Mouse (Mus musculus): Measurements from ENCODE around the gene Brd4.
A peak's percentile ranks its signal among the peaks of the same experiment; 100 is the strongest.

Brd4 gene

DNA sequence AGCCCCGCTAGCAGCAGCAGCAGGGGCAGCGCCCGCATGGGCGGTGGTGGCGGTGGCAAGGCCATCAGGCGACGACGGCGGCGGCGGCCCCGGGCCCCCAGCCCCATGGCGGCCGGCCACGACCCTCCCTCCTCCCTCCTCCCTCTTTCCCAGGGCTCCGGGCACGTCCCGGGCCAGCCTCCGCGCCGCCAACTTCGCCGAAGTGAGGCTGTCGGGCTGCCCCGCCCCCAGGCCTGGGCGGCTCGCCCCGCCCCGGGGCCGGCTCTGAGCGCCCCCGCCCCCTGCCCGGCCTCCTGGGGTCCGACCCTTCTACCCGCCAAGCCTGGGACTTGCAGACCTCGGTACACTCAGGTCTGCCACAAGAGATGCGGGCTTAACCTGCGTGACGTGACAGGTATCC lies 117.8 kb downstream of the Brd4 start, which contains the start of gene Notch3:
Notch3 (minus strand) TSS at position 166 of the 400 bp plus-strand sequence.
- DNase-seq (ENCODE audit: low spot score): peak; percentile 72

- DNase-seq (ENCODE audit: low spot score): peak; percentile 56
Observed at GRCm38 (mm10) chr17:32165803-32166595, 118.5 kb downstream of the Brd4 start.

DNA sequence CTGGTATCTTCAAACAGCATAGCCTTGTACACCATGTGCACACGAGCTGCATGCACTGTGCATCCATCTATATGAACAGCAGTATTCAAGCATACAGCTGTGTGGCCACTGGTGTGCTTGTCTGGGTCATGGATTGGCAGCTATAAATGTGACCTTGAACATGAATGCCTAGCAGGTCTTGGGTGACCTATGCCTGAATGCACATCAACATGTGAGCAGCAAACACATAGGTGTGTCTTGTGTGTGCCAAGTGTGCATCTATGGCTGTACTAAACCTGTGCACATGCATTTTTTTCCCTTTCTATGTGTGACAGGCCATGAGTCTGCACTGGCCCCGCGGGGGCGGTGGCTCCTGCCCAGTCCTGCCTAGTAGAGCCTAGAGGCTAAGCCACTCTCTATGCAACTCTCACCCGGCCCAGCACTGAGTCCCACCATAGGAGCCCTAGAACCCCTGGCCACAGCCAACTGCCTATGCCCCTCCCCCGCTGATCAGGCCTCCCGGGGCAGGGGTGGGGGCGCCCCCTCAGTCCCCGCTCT lies 119.2 kb downstream of the Brd4 start:
- no peak for DNase-seq (ENCODE audit: low spot score)

GRCm38 (mm10) chr17:32164780-32165179 lies 119.7 kb downstream of the Brd4 start:
- DNase-seq (ENCODE audit: low spot score): no peak

DNA sequence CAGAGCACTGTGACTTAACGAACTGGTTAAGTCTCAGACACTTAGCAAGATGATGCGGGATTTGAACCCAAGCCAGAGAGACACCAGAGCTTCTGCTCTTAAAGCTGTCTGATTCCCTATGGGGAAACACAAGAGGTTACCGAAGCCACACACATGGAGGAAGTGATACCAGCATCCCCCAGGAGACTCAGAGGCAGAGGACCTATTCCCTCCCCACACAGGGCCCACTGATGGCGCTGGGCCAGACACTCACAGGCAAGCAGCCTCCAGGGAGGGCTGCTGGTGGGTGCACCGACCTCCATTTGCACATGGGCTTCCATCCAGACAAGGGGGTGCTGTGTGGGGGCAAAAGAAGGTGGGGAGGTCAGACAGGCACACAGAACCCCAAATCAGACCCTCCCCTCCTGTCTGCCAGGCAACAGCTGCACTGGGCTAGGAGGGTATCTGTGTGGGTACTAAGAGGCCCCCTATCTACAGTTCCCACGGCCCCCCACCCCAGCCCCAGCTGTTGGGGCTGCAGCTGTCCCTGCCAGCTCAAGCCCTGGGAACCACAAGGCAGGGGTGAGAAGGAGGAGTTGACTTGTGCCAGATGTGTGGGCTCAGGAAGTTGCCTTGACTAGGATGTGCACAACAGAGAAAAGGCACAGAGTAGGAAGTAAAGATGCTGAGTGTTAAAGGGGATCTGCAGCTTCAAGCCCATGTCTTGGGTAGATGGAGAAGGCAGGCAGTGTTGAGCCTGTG lies 120.4 kb downstream of the Brd4 start:
- DNase-seq (ENCODE audit: low spot score): no peak

- DNase-seq (ENCODE audit: low spot score): peak; percentile 92
Observed at GRCm38 (mm10) chr17:32162112-32162850, 122.2 kb downstream of the Brd4 start.

DNA sequence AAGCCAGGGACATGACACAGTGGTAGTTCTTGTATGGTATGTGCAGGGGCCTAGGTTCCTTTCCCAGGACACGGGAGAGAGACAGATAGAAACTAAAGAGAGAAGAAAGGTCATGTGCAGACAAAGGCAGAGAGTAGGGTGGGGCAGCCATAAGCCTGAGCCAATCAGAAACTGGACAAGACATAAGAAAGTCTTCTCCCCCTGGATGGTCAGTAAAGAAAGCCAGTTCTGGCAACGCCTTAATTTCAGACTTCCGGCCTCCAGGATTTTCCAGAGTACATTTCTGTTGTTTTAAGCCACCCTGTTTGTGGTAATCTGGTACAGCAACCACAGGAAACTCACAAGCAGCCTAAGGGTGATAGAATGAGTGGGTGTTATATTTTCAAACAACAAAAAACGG lies 123.6 kb downstream of the Brd4 start:
- DNase-seq (ENCODE audit: low spot score): no peak

DNA sequence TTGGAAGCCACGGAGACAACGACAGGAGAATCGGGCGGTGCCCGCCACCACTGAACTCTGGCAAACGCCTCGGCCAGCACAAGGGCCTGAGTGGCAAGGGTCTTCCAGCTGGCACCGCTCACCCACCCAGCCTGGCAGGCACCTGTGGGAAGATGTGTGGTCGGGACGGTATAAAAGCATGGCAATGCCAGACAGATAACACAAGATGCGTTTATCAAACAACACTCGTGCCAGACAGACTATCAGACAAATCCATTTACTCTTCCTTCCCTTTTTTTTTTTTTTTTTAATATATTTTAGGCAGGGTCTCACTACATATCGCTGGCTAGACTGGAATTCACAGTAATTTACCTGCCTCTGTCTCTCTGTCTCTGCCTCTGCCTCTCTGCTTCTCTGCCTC lies 125.7 kb downstream of the Brd4 start:
- DNase-seq (ENCODE audit: low spot score): no peak

GRCm38 (mm10) chr17:32146718-32147117 lies 137.8 kb downstream of the Brd4 start:
- DNase-seq (ENCODE audit: low spot score): no peak
